Mouse (Mus musculus): ENCODE results near the gene Ssmem1. TPM values are rescaled to one million over a fixed set of nuclear protein-coding genes. Genes with fewer than 3 reads are reported as not detected.

Gene Ssmem1
- polyA plus RNA-seq, 1 experiment from 2014 or later: 0.20 TPM

DNA sequence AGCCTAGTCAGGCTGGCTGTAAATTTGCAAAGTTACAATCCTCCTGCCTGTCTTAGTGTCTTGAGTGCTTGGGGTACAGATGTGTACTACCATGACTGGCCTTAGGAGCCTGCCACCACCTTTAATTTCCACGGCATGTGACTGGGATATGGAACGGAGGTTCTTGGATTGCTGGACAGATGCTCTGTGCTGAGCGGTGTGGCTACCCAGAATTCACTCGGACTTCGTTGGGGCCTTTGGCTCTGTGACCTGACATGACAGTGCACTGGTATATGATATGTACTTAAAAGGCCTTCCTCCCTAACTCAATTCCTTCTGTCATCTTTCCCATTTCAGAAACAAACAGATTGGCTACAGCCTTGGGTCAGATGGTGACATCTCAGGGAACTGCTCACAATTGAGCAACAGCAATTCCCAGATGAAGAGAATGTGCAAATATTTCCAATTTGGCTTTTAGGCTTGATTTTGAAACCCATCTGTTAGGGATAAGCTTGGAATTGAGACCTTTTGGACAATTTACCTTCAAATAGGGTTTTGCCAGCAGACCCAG is 45.0 kb downstream of the Ssmem1 start:
- Histone ChIP-seq H3K36me3 (ENCODE audit: control insufficient read depth, insufficient read depth, low read length) (no peaks in the 10 kb centered on the region), H3K4me3 (ENCODE audit: low read depth, low read length) (no peak overlapping the region), H3K4me1 (ENCODE audit: control insufficient read depth, insufficient read depth, low read length) (peaks cover 8% of the 10 kb centered on the region; the same call in 1 of the 2 replicates), H3K9me3 (replicated peaks; ENCODE audit: control insufficient read depth, low read length) (no peaks in the 10 kb centered on the region), H3K27me3 (replicated peaks; ENCODE audit: control insufficient read depth, insufficient read depth, low read length) (no peaks in the 10 kb centered on the region), H3K27ac (ENCODE audit: low read depth, low read length) (no peak overlapping the region), H3K9ac (ENCODE audit: low read length) (no peak overlapping the region), H3K4me2 (ENCODE audit: low read length) (no peak overlapping the region)
- ATAC-seq (no peak), DNase-seq (ENCODE audit: low spot score) (no peak)
- 91% methylated on average over 5 of the region's 5 CpGs for WGBS

- no peak for ATAC-seq
- peaks cover 8% of the 10 kb centered on the region; the same call in 1 of the 2 replicates for H3K4me1 ChIP-seq (ENCODE audit: control insufficient read depth, insufficient read depth, low read length)
- no peak overlapping the region for H3K4me2 ChIP-seq (ENCODE audit: low read length)
- no peak for DNase-seq (ENCODE audit: low spot score)
- WGBS: 13% methylated on average over 4 of the region's 9 CpGs
- no peaks in the 10 kb centered on the region for H3K27me3 ChIP-seq (replicated peaks; ENCODE audit: control insufficient read depth, insufficient read depth, low read length)
- H3K9me3 ChIP-seq (replicated peaks; ENCODE audit: control insufficient read depth, low read length): no peaks in the 10 kb centered on the region
- H3K36me3 ChIP-seq (ENCODE audit: control insufficient read depth, insufficient read depth, low read length): no peaks in the 10 kb centered on the region
- H3K9ac ChIP-seq (ENCODE audit: low read length): no peak overlapping the region
- H3K27ac ChIP-seq (ENCODE audit: low read depth, low read length): no peak overlapping the region
- H3K4me3 ChIP-seq (ENCODE audit: low read depth, low read length): no peak overlapping the region
Measured at GRCm38 (mm10) chr6:30556080-30556479, 46.4 kb downstream of the Ssmem1 start.

DNA sequence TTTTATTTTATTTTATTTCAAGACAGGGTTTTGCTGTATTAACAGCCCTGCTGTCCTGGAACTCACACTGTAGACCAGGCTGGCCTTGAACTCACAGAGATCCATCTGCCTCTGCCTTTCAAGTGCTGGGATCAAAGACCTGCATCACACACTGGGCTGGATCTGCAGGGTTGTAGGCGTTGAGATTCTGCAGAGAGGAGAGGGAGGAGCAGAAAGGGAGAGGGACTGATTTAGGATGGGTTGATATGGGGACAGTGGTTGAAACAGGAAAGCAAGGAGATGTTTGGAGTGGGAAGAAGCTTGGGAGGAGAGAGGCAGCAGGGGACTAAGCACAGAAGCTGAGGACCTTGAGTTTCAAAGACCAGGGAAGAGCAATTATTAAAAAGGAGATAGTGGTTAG is 50.1 kb downstream of the Ssmem1 start:
- DNase-seq (ENCODE audit: low spot score) (no peak), ATAC-seq (no peak)
- H3K9me3 ChIP-seq (replicated peaks; ENCODE audit: control insufficient read depth, low read length): no peaks in the 10 kb centered on the region
- H3K9ac ChIP-seq (ENCODE audit: low read length): no peak overlapping the region
- no peak overlapping the region for H3K4me2 ChIP-seq (ENCODE audit: low read length)
- no peaks in the 10 kb centered on the region for H3K27me3 ChIP-seq (replicated peaks; ENCODE audit: control insufficient read depth, insufficient read depth, low read length)
- H3K36me3 ChIP-seq (ENCODE audit: control insufficient read depth, insufficient read depth, low read length): no peaks in the 10 kb centered on the region
- H3K4me3 ChIP-seq (ENCODE audit: low read depth, low read length): no peak overlapping the region
- 73% methylated on average over 1 of the region's 1 CpGs for WGBS
- no peak overlapping the region for H3K27ac ChIP-seq (ENCODE audit: low read depth, low read length)
- H3K4me1 ChIP-seq (ENCODE audit: control insufficient read depth, insufficient read depth, low read length): no peaks in the 10 kb centered on the region

DNA sequence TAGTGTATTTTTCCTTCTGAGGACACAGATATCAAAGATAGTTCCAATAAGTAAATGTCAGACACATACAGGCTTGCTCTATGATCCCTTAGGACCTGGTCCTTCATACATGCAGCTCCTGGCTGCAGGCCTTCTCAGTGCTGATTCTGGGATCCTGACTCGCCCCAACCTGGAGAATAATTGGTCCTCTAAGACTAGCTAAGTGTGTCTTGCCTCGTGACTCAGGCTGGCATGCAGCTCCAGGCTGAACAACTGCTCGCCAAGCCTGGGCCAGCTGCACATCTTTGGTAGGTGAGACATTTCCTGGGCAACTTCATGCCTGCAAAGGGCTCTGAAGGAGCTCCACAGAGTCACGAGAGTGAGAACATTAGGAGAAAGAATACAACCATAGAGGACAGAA is 52.5 kb downstream of the Ssmem1 start:
- H3K4me3 ChIP-seq (ENCODE audit: low read depth, low read length): no peak overlapping the region
- WGBS: 77% methylated on average over 4 of the region's 4 CpGs

GRCm38 (mm10) chr6:30563575-30563974 is 53.9 kb downstream of the Ssmem1 start:
- no peak for DNase-seq (ENCODE audit: low spot score)
- Histone ChIP-seq H3K4me3 (ENCODE audit: low read depth, low read length) (no peak overlapping the region), H3K4me1 (ENCODE audit: control insufficient read depth, insufficient read depth, low read length) (no peaks in the 10 kb centered on the region), H3K9ac (ENCODE audit: low read length) (no peak overlapping the region), H3K27ac (ENCODE audit: low read depth, low read length) (no peak overlapping the region), H3K36me3 (ENCODE audit: control insufficient read depth, insufficient read depth, low read length) (no peaks in the 10 kb centered on the region), H3K4me2 (ENCODE audit: low read length) (no peak overlapping the region), H3K27me3 (replicated peaks; ENCODE audit: control insufficient read depth, insufficient read depth, low read length) (no peaks in the 10 kb centered on the region), H3K9me3 (replicated peaks; ENCODE audit: control insufficient read depth, low read length) (no peaks in the 10 kb centered on the region)
- no peak for ATAC-seq
- WGBS: 91% methylated on average over 6 of the region's 6 CpGs

More for the DNA sequence above, 52.5 kb downstream of the Ssmem1 start:
- no peaks in the 10 kb centered on the region for H3K9me3 ChIP-seq (replicated peaks; ENCODE audit: control insufficient read depth, low read length)
- no peaks in the 10 kb centered on the region for H3K4me1 ChIP-seq (ENCODE audit: control insufficient read depth, insufficient read depth, low read length)
- DNase-seq (ENCODE audit: low spot score): no peak
- no peak for ATAC-seq
- no peaks in the 10 kb centered on the region for H3K36me3 ChIP-seq (ENCODE audit: control insufficient read depth, insufficient read depth, low read length)
- no peaks in the 10 kb centered on the region for H3K27me3 ChIP-seq (replicated peaks; ENCODE audit: control insufficient read depth, insufficient read depth, low read length)
- no peak overlapping the region for H3K27ac ChIP-seq (ENCODE audit: low read depth, low read length)
- H3K9ac ChIP-seq (ENCODE audit: low read length): no peak overlapping the region
- no peak overlapping the region for H3K4me2 ChIP-seq (ENCODE audit: low read length)

DNA sequence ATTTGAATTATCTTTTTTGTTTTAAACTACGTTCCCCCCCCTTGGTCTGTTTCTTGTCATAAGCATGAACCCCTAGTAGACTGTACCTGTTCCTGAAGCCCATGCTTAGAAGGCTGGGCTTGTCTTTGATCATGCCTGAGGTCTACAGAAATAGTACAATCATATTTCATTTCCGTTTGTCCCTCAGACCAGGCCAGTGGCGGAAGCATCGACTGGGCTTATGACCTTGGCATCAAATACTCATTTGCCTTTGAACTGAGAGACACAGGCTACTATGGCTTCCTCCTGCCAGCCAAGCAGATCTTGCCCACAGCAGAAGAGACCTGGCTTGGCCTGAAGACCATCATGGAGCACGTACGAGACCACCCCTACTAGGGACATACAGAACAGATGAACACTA is 54.4 kb downstream of the Ssmem1 start:
- H3K9ac ChIP-seq (ENCODE audit: low read length): no peak overlapping the region
- no peaks in the 10 kb centered on the region for H3K36me3 ChIP-seq (ENCODE audit: control insufficient read depth, insufficient read depth, low read length)
- H3K4me3 ChIP-seq (ENCODE audit: low read depth, low read length): no peak overlapping the region
- no peaks in the 10 kb centered on the region for H3K27me3 ChIP-seq (replicated peaks; ENCODE audit: control insufficient read depth, insufficient read depth, low read length)
- H3K9me3 ChIP-seq (replicated peaks; ENCODE audit: control insufficient read depth, low read length): no peaks in the 10 kb centered on the region
- ATAC-seq (no peak), DNase-seq (ENCODE audit: low spot score) (no peak)
- H3K27ac ChIP-seq (ENCODE audit: low read depth, low read length): no peak overlapping the region
- H3K4me1 ChIP-seq (ENCODE audit: control insufficient read depth, insufficient read depth, low read length): no peaks in the 10 kb centered on the region
- 97% methylated on average over 6 of the region's 6 CpGs for WGBS
- H3K4me2 ChIP-seq (ENCODE audit: low read length): no peak overlapping the region

DNA sequence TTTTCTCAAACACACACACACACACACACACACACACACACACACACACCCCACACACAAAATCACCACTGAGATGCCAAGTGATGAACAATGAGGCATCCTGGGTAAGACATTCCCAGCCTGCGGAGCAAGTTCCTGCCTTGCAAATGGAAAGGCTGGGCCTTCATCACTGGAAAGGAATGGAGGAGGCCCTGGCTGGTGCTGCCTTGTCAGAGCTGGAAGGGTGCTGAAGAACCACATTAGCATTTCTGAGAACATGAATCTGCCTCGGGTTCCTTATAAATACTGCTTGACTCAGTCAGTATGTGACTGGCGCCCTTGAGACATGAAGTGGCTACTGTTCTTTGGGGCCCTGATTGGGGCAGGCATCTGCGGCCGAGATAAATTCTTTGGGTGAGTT is 58.4 kb downstream of the Ssmem1 start, which contains the start of gene Cpa4:
Gene Cpa4 (plus strand): TSS at position 301 of the 400 bp plus-strand sequence.
- no peak for ATAC-seq
- Histone ChIP-seq H3K4me1 (ENCODE audit: control insufficient read depth, insufficient read depth, low read length) (peaks cover 9% of the 10 kb centered on the region), H3K27ac (ENCODE audit: low read depth, low read length) (no peak within 1 kb of the TSS), H3K4me2 (ENCODE audit: low read length) (no peak within 1 kb of the TSS), H3K36me3 (ENCODE audit: control insufficient read depth, insufficient read depth, low read length) (no peaks in the 10 kb centered on the region), H3K9ac (ENCODE audit: low read length) (no peak within 1 kb of the TSS), H3K4me3 (ENCODE audit: low read depth, low read length) (no peak within 1 kb of the TSS), H3K27me3 (replicated peaks; ENCODE audit: control insufficient read depth, insufficient read depth, low read length) (no peaks in the 10 kb centered on the region), H3K9me3 (replicated peaks; ENCODE audit: control insufficient read depth, low read length) (no peaks in the 10 kb centered on the region)
- DNase-seq (ENCODE audit: low spot score): no peak
- WGBS: 59% methylated on average over 5 of the region's 5 CpGs

DNA sequence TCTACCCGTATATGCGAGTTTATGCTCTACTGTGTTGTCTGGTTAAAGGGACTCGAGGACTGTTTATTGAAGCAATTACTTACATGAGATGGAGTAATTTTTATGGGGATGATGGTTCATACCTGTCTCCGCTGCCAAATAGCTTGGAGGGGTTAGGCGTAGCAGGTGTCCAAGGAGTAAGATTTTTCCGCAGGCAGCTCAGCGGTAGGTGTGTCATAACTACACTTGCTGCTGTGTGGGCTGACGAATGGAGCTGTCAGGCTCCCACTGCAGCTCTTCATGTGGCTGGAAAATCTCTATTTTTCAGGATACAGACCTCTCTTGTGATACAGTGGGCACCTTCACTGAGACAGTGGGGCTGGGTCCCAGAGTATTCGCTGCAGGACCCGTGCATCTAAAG is 59.7 kb downstream of the Ssmem1 start:
- H3K4me2 ChIP-seq (ENCODE audit: low read length): no peak overlapping the region
- H3K9me3 ChIP-seq (replicated peaks; ENCODE audit: control insufficient read depth, low read length): no peaks in the 10 kb centered on the region
- H3K4me3 ChIP-seq (ENCODE audit: low read depth, low read length): no peak overlapping the region
- H3K9ac ChIP-seq (ENCODE audit: low read length): no peak overlapping the region
- H3K27me3 ChIP-seq (replicated peaks; ENCODE audit: control insufficient read depth, insufficient read depth, low read length): no peaks in the 10 kb centered on the region
- DNase-seq (ENCODE audit: low spot score): no peak
- no peak overlapping the region for H3K27ac ChIP-seq (ENCODE audit: low read depth, low read length)
- ATAC-seq: no peak
- 92% methylated on average over 10 of the region's 10 CpGs for WGBS
- H3K36me3 ChIP-seq (ENCODE audit: control insufficient read depth, insufficient read depth, low read length): no peaks in the 10 kb centered on the region
- peaks cover 15% of the 10 kb centered on the region for H3K4me1 ChIP-seq (ENCODE audit: control insufficient read depth, insufficient read depth, low read length)

Measured in forebrain, embryonic 14.5 days (tissue).